Mouse (Mus musculus): ENCODE results near the gene Snrpd3. TPM values are rescaled to one million over a fixed set of nuclear protein-coding genes. Genes with fewer than 3 reads are reported as not detected.

Snrpd3 gene
- 123 and 166 TPM in 2 replicates for polyA plus RNA-seq (2012; rRNA removed)

DNA sequence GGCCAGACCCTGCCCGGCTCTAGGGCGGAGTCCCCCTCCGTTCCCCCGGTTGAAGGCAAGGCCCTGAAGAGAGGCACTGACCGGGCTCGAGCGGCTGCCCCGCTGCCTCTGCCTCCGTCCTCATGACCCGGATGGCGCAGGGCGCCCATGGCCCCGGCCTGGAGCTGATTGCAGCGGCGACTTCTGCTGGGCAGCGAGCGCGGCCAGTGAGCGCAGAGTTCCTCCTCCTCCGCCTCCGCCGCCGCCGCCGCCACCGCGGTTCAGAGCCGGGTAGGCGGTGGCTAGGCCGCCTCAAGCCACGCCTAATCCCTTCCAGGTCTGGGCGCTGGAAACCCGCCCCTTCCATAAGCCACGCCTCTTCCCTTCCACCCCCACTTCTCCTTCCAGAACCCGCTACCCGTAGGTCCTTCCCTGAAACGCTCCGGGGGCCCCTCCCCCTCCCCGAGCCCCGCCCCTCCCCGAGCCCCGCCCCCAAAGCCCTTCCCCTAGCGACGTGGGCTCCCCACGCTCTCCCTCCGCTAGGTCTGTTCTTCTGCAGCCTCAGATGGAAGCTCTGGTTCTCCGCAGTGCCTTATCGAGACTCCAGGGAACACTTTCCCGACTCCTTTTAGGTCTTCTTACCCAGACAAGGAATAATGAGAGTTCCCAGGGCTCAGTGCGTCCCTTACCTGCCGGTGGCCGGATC lies at the start of gene Snrpd3:
Snrpd3 (plus strand) TSS at position 479 of the 685 bp plus-strand sequence.

DNA sequence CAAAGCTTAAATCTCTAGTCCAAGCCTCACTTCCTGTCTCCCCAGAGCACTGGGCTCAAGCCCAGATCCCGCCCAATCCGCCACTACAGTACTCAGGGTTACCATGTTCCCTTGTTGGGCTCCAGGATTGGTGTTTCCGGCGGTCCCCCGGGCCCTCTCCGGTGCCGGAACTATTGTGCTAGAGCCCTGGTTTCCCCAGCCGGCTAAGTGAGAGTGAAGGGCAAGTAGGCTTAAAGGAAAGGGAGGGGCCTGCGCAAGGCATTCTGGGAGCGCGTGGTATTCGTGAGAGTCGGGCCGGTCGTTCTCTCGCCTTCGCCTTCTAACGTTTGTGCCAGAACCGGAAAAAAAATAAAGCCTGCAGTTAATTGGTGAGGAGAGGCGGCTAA lies 400 bp downstream of the Snrpd3 start, which contains the start of gene Gucd1:
Gucd1 (minus strand) TSS at position 215 of the 386 bp plus-strand sequence.

DNA sequence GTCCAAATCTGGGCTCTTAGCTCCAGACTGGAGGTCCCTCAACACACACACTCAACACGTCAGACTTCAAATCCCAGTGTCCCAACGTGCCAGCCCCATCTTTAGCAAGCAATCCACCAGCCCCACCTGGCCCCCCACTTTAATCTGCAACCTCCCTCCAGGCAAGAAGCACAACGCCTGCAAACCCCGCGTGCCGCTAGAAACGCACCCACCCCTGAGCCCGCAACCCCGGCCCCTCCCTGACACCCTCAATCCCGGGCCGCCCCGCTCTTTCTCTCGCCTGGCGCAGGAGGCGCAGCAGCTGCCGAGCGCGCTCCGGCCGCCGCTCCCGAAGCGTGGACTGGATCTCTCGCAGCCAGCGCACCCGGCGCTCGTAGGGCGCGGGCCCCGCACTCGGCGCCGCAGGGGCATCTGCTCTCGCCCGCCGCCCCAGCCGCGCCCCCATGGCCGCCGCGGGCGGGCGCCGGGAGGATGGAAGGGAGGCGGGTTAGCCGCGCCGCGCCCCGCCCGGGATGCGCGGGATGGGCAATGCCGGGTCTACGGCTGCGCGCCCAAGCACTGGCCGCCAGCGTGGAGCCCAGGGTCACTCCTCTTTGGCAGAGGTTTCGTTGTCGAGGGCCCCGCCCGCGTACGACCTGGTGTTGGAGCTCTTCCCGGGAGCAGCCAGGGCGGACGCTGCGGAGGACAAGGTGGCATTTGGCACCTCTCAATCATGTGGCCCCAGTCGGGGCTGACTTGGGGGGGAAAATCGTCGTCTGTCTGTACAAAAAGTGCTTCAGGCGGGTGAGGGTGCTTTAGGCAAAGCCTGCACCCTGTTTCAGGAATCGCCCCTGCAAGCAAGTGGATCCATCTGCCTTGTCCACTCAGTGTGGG lies 42.6 kb downstream of the Snrpd3 start, which contains the start of gene Lrrc75b:
Lrrc75b (minus strand) TSS at position 655 of the 873 bp plus-strand sequence.

DNA sequence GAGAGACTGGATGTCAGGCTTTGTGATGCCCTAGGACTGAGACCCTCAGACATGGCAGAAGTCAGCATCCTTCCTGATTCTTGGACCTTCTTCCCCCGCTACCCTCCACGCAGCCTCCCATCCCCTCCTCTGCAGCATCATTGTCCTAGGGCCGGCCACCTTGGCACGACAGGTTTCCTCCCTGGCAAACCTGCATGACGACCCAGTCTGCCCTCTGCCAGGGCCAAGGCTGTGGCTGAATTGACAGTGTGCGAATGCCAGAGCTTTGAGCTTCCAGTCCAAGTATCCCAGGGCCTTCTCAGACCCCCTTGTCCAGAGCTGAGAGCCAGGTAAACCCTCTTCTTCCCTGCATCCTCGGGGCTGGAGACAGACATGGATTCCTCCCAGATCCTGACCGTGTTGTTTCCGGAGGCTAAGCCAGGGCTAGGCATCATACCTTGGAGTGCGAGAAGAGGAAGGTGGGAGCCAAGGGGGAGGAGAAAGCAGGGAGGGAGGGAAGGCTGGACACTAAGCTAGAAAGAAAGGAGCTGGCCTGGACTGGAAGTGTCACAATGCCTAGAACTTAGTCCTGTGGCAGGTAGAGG lies 43.8 kb downstream of the Snrpd3 start, which contains the start of gene Ggt1:
Ggt1 (plus strand) TSS at position 534 of the 584 bp plus-strand sequence.

Other genes starting within 250 kb of the Snrpd3 start
- 3.2 and 5.5 TPM in 2 replicates for gene Adora2a, start 200.7 kb upstream of the Snrpd3 start, polyA plus RNA-seq (2012; rRNA removed)
- gene Upb1, start 116.4 kb upstream of the Snrpd3 start, polyA plus RNA-seq (2012; rRNA removed), result 0.16 and 0.44 TPM in 2 replicates
- gene Gucd1, start 421 bp downstream of the Snrpd3 start, polyA plus RNA-seq (2012; rRNA removed), result 25.8 and 33.1 TPM in 2 replicates
- 4.1 and 4.3 TPM in 2 replicates for gene Lrrc75b, start 42.8 kb downstream of the Snrpd3 start, polyA plus RNA-seq (2012; rRNA removed)
- 1.2 and 1.7 TPM in 2 replicates for gene Ggt1, start 44.1 kb downstream of the Snrpd3 start, polyA plus RNA-seq (2012; rRNA removed)
- gene Ggt5, start 71.8 kb downstream of the Snrpd3 start, polyA plus RNA-seq (2012; rRNA removed), result 1.1 and 3.1 TPM in 2 replicates
- 2.1 and 2.8 TPM in 2 replicates for gene Susd2, start 126.5 kb downstream of the Snrpd3 start, polyA plus RNA-seq (2012; rRNA removed)
- gene Cabin1, start 246.8 kb downstream of the Snrpd3 start, polyA plus RNA-seq (2012; rRNA removed), result 35.0 and 37.3 TPM in 2 replicates

Data from central nervous system, embryonic 11.5 days (tissue).